Mouse (Mus musculus) megakaryocyte, embryonic 14.5 days (primary cell): ENCODE measurements around the gene Prune2. TPM values are rescaled to one million over a fixed set of nuclear protein-coding genes. Genes with fewer than 3 reads are reported as not detected.

Experiments
- H3K27me3 ChIP-seq: replicated peaks from 2 replicates; pipeline ENCODE3; 2012; ENCODE audit warnings: inconsistent platforms
- H3K36me3 ChIP-seq: replicated peaks from 2 replicates; pipeline ENCODE3; 2012; ENCODE audit warnings: low read length, inconsistent platforms, mixed read lengths
- H3K4me1 ChIP-seq: 2 replicates; pipeline ENCODE4 v1.6.1; 2012; ENCODE audit warnings: inconsistent platforms
- H3K4me3 ChIP-seq: replicated peaks from 2 replicates; pipeline ENCODE3; 2012; ENCODE audit warnings: moderate library complexity, mild to moderate bottlenecking, inconsistent platforms
- H3K9me3 ChIP-seq: 2 replicates; pipeline ENCODE4 v1.6.1; 2012; ENCODE audit warnings: inconsistent platforms
- FLI1 ChIP-seq: IDR thresholded peaks from 2 replicates; pipeline ENCODE4 v1.6.1; 2012; ENCODE audit warnings: low read length, inconsistent platforms, mixed read lengths
- GATA1 ChIP-seq: IDR thresholded peaks from 3 replicates; pipeline ENCODE4 v1.6.1; 2012; ENCODE audit warnings: mixed read lengths, low read length, inconsistent platforms, borderline replicate concordance
- polyA plus RNA-seq: library from polyadenylated mRNA; stranded (reverse); fragments of >175 nt; gene quantifications from 2 replicates; pipeline ENCODE4 v1.2.3, GENCODE M21; 2012; ENCODE audit warnings: low replicate concordance; ENCODE audit not compliant: insufficient read depth

Gene Prune2
- polyA plus RNA-seq, 1 experiment, result 1.2 TPM

DNA sequence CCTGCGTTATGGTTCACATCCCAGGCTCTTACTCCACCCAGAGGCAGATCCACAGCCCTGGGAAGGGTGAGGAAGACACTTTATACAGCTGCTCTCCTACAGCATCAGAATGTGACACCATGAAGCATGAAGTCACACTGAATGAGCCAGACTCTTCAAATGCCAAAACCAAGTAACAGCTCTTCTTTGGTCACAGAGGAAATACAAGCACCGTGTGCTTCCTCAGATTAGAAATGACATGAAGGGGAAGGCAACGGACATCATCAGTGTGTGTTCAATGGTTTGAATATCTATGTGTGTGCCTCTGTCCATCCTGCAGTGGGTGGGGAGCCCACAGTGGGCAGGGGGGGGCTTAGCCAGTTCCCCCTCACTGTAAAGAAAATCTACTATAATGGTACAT, 76.4 kb downstream of the Prune2 start:
- H3K4me1 ChIP-seq, result peaks cover 59% of the 10 kb centered on the region
- TF ChIP-seq GATA1, result peak; percentile 34; the same call in 1 of the 3 replicates
- 0 out of 2 replicates have a peak, but pooled peaks have one; percentile 5 for TF ChIP-seq FLI1
- H3K27me3 ChIP-seq, result no peaks in the 10 kb centered on the region
- H3K4me3 ChIP-seq, result peak overlapping the region; percentile 60
- peaks cover 6% of the 10 kb centered on the region for H3K9me3 ChIP-seq
- H3K36me3 ChIP-seq, result peaks cover 18% of the 10 kb centered on the region

DNA sequence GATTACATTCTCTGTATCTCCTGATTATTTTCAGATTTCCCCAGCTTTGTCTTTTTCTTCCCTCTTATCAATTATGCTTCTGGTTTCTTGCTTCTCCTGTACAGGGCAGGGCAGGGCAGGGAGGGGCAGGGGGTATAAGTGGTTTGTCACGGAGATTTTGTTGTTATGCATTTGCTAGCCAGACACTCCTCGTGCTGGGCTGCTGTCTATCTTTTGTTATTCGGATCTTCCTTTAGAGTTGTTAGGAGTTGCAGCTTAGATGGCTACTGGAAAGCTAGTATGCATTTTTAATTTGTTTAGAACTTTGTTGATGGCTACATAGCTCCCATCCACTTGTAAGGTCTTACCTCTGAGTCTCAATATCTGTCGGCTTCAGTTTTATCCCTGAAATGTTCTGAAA, 91.0 kb downstream of the Prune2 start:
- Histone ChIP-seq H3K4me1 (no peaks in the 10 kb centered on the region; the same call in 1 of the 2 replicates), H3K27me3 (no peaks in the 10 kb centered on the region), H3K9me3 (peaks cover 25% of the 10 kb centered on the region), H3K36me3 (no peaks in the 10 kb centered on the region), H3K4me3 (no peak overlapping the region)
- no peak for TF ChIP-seq FLI1
- no peak for TF ChIP-seq GATA1

DNA sequence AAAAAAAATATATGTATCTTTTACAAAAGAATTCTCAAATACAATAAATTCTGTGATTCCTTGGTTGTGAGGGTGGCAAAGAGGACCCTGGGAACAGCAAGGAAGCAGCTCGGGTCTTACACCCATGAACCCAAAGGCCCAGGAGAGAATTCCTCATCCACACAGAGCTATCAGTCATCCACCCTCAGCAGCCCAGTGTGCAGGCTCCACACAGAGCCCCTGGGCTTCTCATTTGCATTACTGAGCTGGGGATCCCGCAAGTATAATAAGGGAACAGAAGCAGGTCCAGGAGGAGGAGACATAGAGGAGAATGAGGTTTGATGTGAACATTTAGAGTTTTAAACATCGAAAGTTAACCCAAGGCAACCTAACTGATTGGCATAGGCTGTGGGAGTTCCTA, 100.0 kb downstream of the Prune2 start:
- Histone ChIP-seq H3K4me3 (no peak overlapping the region), H3K36me3 (no peaks in the 10 kb centered on the region), H3K27me3 (peaks cover 23% of the 10 kb centered on the region), H3K9me3 (no peaks in the 10 kb centered on the region), H3K4me1 (no peaks in the 10 kb centered on the region; the same call in 1 of the 2 replicates)
- TF ChIP-seq GATA1, result no peak
- TF ChIP-seq FLI1, result no peak

DNA sequence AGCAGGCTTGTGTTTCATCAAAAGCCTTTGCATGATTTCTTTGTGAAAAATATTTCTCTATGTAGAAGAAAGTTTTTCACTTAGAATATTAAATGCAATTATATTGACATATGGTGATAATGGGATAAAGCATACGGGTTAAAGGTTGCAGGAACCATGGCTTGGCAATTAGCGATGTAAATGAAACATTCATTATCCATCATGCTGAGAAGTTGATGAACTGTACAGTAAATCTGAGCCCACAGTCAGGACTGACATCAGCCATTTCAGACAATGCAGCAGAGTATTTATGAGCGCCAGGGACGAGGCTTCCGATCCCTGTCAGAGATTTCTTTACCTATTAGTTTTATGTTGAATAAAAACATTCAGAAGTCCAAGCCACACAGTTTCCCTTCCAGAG, 104.2 kb downstream of the Prune2 start:
- Histone ChIP-seq H3K9me3 (no peaks in the 10 kb centered on the region), H3K27me3 (peaks cover 17% of the 10 kb centered on the region), H3K4me1 (peaks cover 11% of the 10 kb centered on the region; the same call in 1 of the 2 replicates), H3K4me3 (no peak overlapping the region), H3K36me3 (no peaks in the 10 kb centered on the region)
- TF ChIP-seq GATA1, result no peak
- no peak for TF ChIP-seq FLI1

GRCm38 (mm10) chr19:17064421-17064820, 108.5 kb downstream of the Prune2 start:
- no peaks in the 10 kb centered on the region for H3K9me3 ChIP-seq
- H3K4me1 ChIP-seq, result peaks cover 19% of the 10 kb centered on the region
- peaks cover 27% of the 10 kb centered on the region for H3K27me3 ChIP-seq
- no peak for TF ChIP-seq FLI1
- no peak for TF ChIP-seq GATA1
- no peak overlapping the region for H3K4me3 ChIP-seq
- no peaks in the 10 kb centered on the region for H3K36me3 ChIP-seq

DNA sequence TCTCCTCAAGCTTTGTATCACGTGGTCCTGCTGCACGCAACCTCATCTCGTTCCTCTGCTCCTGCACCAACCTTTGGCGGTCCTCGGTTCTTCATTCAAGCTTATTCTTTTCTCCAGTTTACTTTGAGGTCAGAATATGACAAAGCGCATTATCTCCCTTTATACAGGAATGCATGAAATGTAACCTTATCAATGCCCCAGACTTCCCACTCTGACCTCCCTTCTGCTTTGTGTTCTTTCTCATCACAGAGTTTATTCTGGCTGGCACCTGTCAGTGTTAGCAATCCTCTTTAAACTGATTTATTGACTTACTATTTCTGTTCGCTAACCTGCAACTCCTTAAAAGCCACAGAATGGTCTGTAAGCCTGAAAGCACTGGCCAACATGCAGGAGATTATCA, 113.1 kb downstream of the Prune2 start:
- peaks cover 24% of the 10 kb centered on the region for H3K27me3 ChIP-seq
- no peaks in the 10 kb centered on the region for H3K36me3 ChIP-seq
- H3K4me3 ChIP-seq, result no peak overlapping the region
- no peaks in the 10 kb centered on the region for H3K9me3 ChIP-seq
- peaks cover 21% of the 10 kb centered on the region for H3K4me1 ChIP-seq
- TF ChIP-seq FLI1 (no peak), GATA1 (no peak)

- Histone ChIP-seq H3K9me3 (no peaks in the 10 kb centered on the region), H3K4me1 (peaks cover 14% of the 10 kb centered on the region), H3K36me3 (no peaks in the 10 kb centered on the region), H3K27me3 (peaks cover 23% of the 10 kb centered on the region), H3K4me3 (no peak overlapping the region)
- TF ChIP-seq FLI1 (no peak), GATA1 (no peak)
Observed at GRCm38 (mm10) chr19:17071205-17071604, 115.3 kb downstream of the Prune2 start.

- Histone ChIP-seq H3K9me3 (no peaks in the 10 kb centered on the region), H3K4me3 (no peak overlapping the region), H3K4me1 (peaks cover 18% of the 10 kb centered on the region), H3K36me3 (no peaks in the 10 kb centered on the region), H3K27me3 (peaks cover 22% of the 10 kb centered on the region)
- no peak for TF ChIP-seq GATA1
- TF ChIP-seq FLI1, result no peak
Observed at GRCm38 (mm10) chr19:17072245-17072644, 116.3 kb downstream of the Prune2 start.

- TF ChIP-seq FLI1, result no peak
- TF ChIP-seq GATA1, result no peak
- Histone ChIP-seq H3K4me3 (no peak overlapping the region), H3K4me1 (peaks cover 7% of the 10 kb centered on the region)
Observed at GRCm38 (mm10) chr19:17078643-17079316, 122.9 kb downstream of the Prune2 start.

DNA sequence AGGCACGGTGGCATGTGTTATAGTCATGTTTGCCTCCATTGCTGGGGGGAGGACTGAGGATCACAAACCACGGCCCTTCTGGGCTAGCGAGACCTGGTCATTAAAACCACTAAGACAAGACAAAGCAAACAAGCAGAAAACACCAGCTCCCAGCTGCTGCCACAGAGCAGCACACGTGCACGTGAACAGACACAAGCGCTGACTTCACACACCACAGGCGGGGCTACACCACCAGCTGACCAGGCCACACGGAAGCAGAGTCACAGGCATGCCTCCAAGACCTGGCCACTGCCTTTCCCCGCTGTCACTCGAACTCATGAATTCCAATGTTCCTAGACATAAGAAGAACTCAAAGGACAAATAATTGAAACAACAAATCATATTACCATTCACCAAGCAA, 125.5 kb downstream of the Prune2 start:
- no peaks in the 10 kb centered on the region for H3K9me3 ChIP-seq
- H3K27me3 ChIP-seq, result peaks cover 18% of the 10 kb centered on the region
- TF ChIP-seq FLI1 (no peak), GATA1 (no peak)
- H3K36me3 ChIP-seq, result no peaks in the 10 kb centered on the region
- peaks cover 6% of the 10 kb centered on the region for H3K4me1 ChIP-seq
- H3K4me3 ChIP-seq, result no peak overlapping the region

More at GRCm38 (mm10) chr19:17078643-17079316, 122.9 kb downstream of the Prune2 start:
- no peaks in the 10 kb centered on the region for H3K36me3 ChIP-seq
- H3K9me3 ChIP-seq, result no peaks in the 10 kb centered on the region
- peaks cover 11% of the 10 kb centered on the region for H3K27me3 ChIP-seq

DNA sequence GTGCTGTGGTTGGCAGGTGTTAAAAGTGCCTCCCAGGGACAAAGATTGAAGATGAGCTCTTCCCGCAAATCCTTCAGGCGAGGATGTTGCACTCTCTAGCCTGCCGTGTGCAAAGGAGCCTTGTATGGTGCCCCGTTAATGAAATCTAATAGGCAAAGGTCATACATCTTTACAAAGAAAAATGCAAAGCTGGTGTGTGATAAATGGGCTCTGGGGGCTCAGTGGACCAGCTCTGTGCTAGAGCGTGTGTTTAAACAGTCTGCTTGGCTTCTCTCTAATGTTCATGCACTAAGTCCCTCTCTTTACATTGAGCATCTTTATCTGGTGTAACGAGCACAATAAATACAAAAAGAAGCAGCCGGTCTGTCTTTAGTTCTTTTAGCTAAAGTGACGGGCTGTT, 138.1 kb downstream of the Prune2 start:
- TF ChIP-seq GATA1 (no peak), FLI1 (no peak)
- Histone ChIP-seq H3K9me3 (no peaks in the 10 kb centered on the region), H3K4me3 (no peak overlapping the region), H3K27me3 (peaks cover 5% of the 10 kb centered on the region), H3K36me3 (no peaks in the 10 kb centered on the region), H3K4me1 (no peaks in the 10 kb centered on the region)
